Mouse (Mus musculus) bone marrow macrophage, adult 2 months (primary cell): Measurements from ENCODE around the gene Hoga1.

Source experiments
- CTCF ChIP-seq: IDR thresholded peaks from 2 replicates; pipeline ENCODE4 v1.5.1; 2012; ENCODE audit warnings: low read depth, mild to moderate bottlenecking, low read length, moderate library complexity
- POLR2A ChIP-seq: IDR thresholded peaks from 2 replicates; pipeline ENCODE4 v1.6.1; 2012; ENCODE audit warnings: mild to moderate bottlenecking, low read depth, low read length, borderline replicate concordance

DNA sequence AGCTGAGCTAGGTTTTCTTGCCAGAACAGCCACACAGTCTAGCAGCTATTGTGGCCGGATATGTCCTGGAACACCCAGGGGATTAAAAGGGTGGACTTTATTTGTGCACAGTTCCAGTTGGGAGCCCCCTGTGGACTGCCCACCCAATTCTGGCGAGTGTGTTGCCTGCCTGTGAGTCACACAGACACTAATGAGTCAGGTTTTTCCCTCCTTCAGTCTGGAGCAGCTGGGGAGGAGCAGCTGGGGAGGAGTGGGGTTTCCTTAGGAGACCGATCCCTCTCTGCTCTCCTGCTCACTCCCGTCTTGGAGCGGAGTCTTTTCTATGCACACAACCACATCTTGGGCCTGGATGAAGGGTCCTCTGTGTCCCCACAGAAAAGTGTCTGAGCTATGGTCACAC is 28.6 kb upstream of the Hoga1 start:
- TF ChIP-seq CTCF, result no peak
- TF ChIP-seq POLR2A, result no peak
